In genomic region chr10:52133354-52134074, GRCm38 (mm10) we compare ENCODE assay signal across 30 mouse cellular contexts.
DNase-seq lines count a peak whose midpoint lies in the region; ATAC-seq lines count a peak whose summit lies in the region.
"Had no signal": no experiment of that assay in that cellular context is flagged by ENCODE, and none has a peak within 500 bp of the region (broad histone marks: within the 10 kb centered on the region; RNA-seq: fewer than 3 reads in every experiment).

No protein-coding gene starts in this region.

- no peaks in the 10 kb centered on the region for H3K9me3 ChIP-seq in heart, embryonic 11.5 days (replicated peaks; ENCODE audit: control insufficient read depth, low read length)
- H3K9me3 ChIP-seq in megakaryocyte, embryonic 14.5 days = no peaks in the 10 kb centered on the region
- H3K9me3 ChIP-seq in intestine, embryonic 14.5 days (ENCODE audit: control insufficient read depth, low read length) = no peaks in the 10 kb centered on the region
- no peaks in the 10 kb centered on the region for H3K9me3 ChIP-seq in midbrain, embryonic 14.5 days (ENCODE audit: control insufficient read depth, low read length)
- H3K9me3 ChIP-seq: embryonic facial prominence, embryonic 12.5 days; limb, embryonic 12.5 days; liver, embryonic 15.5 days; lung, embryonic 15.5 days; midbrain, embryonic 15.5 days; neural tube, embryonic 15.5 days had no signal

- no peak overlapping the region for H3K4me3 ChIP-seq in heart, embryonic 11.5 days (ENCODE audit: low read depth, low read length)
- H3K4me3 ChIP-seq in megakaryocyte, embryonic 14.5 days (replicated peaks) = peak overlapping the region; percentile 44
- no peak overlapping the region for H3K4me3 ChIP-seq in intestine, embryonic 14.5 days (ENCODE audit: low read depth, low read length)
- H3K4me3 ChIP-seq in midbrain, embryonic 14.5 days (replicated peaks; ENCODE audit: low read depth, low read length) = no peak overlapping the region
- H3K4me3 ChIP-seq: embryonic facial prominence, embryonic 12.5 days; left cerebral cortex, adult 2 months; limb, embryonic 12.5 days; liver, embryonic 15.5 days; lung, embryonic 15.5 days; midbrain, embryonic 15.5 days; neural tube, embryonic 15.5 days had no signal

- no peak for DNase-seq in heart, postnatal 4 days
- no peak for DNase-seq in intestine, embryonic 14.5 days (ENCODE audit: low spot score)
- peak; percentile 19 for DNase-seq in yolk sac, embryonic 10.5 days (ENCODE audit: low spot score)
- DNase-seq in adipocyte (ENCODE audit: low spot score) = no peak
- DNase-seq in midbrain, embryonic 14.5 days = no peak
- DNase-seq: adrenal gland, adult 2 months; cerebellum, adult 2 months; cerebellum, postnatal 36 days; embryo, embryonic 11 days; gastrocnemius, postnatal 25 days; heart, postnatal 14 days; kidney, adult 11 months; kidney, postnatal 14 days; lung, postnatal 36 days; retina, postnatal 1 day; right cerebral cortex, postnatal 14 days; thymus, adult 18-20 months; thymus, postnatal 36 days had no signal

- no peaks in the 10 kb centered on the region for H3K36me3 ChIP-seq in heart, embryonic 11.5 days (ENCODE audit: control insufficient read depth, insufficient read depth, low read length)
- H3K36me3 ChIP-seq in megakaryocyte, embryonic 14.5 days (replicated peaks; ENCODE audit: low read length) = no peaks in the 10 kb centered on the region
- no peaks in the 10 kb centered on the region for H3K36me3 ChIP-seq in intestine, embryonic 14.5 days (ENCODE audit: control insufficient read depth, insufficient read depth, low read length)
- no peaks in the 10 kb centered on the region for H3K36me3 ChIP-seq in midbrain, embryonic 14.5 days (ENCODE audit: control insufficient read depth, insufficient read depth, low read length)
- H3K36me3 ChIP-seq: embryonic facial prominence, embryonic 12.5 days; limb, embryonic 12.5 days; liver, embryonic 15.5 days; lung, embryonic 15.5 days; midbrain, embryonic 15.5 days; neural tube, embryonic 15.5 days had no signal

- no peak overlapping the region for H3K4me2 ChIP-seq in heart, embryonic 11.5 days
- H3K4me2 ChIP-seq in intestine, embryonic 14.5 days (ENCODE audit: low read length) = no peak overlapping the region
- no peak overlapping the region for H3K4me2 ChIP-seq in midbrain, embryonic 14.5 days (ENCODE audit: low read length)
- H3K4me2 ChIP-seq: embryonic facial prominence, embryonic 12.5 days; limb, embryonic 12.5 days; liver, embryonic 15.5 days; lung, embryonic 15.5 days; midbrain, embryonic 15.5 days; neural tube, embryonic 15.5 days had no signal

- H3K27me3 ChIP-seq in heart, embryonic 11.5 days (ENCODE audit: control insufficient read depth, insufficient read depth, low read length) = no peaks in the 10 kb centered on the region
- H3K27me3 ChIP-seq in megakaryocyte, embryonic 14.5 days (replicated peaks) = no peaks in the 10 kb centered on the region
- H3K27me3 ChIP-seq in intestine, embryonic 14.5 days (replicated peaks; ENCODE audit: control insufficient read depth, insufficient read depth, low read length) = no peaks in the 10 kb centered on the region
- no peaks in the 10 kb centered on the region for H3K27me3 ChIP-seq in midbrain, embryonic 14.5 days (ENCODE audit: control insufficient read depth, insufficient read depth, low read length)
- H3K27me3 ChIP-seq: embryonic facial prominence, embryonic 12.5 days; limb, embryonic 12.5 days; liver, embryonic 15.5 days; lung, embryonic 15.5 days; midbrain, embryonic 15.5 days; neural tube, embryonic 15.5 days had no signal

- H3K9ac ChIP-seq in heart, embryonic 11.5 days (ENCODE audit: low read depth, low read length) = no peak overlapping the region
- H3K9ac ChIP-seq in intestine, embryonic 14.5 days (ENCODE audit: low read length) = no peak overlapping the region
- H3K9ac ChIP-seq in midbrain, embryonic 14.5 days (replicated peaks; ENCODE audit: low read length) = no peak overlapping the region
- H3K9ac ChIP-seq: embryonic facial prominence, embryonic 12.5 days; limb, embryonic 12.5 days; liver, embryonic 15.5 days; lung, embryonic 15.5 days; midbrain, embryonic 15.5 days; neural tube, embryonic 15.5 days had no signal

- no peaks in the 10 kb centered on the region for H3K4me1 ChIP-seq in heart, embryonic 11.5 days (ENCODE audit: control insufficient read depth, insufficient read depth, low read length)
- peaks cover 7% of the 10 kb centered on the region for H3K4me1 ChIP-seq in megakaryocyte, embryonic 14.5 days
- H3K4me1 ChIP-seq in intestine, embryonic 14.5 days (replicated peaks; ENCODE audit: control insufficient read depth, insufficient read depth, low read length) = no peaks in the 10 kb centered on the region
- no peaks in the 10 kb centered on the region for H3K4me1 ChIP-seq in midbrain, embryonic 14.5 days (ENCODE audit: control insufficient read depth, insufficient read depth, low read length)
- H3K4me1 ChIP-seq: embryonic facial prominence, embryonic 12.5 days; limb, embryonic 12.5 days; liver, embryonic 15.5 days; lung, embryonic 15.5 days; midbrain, embryonic 15.5 days; neural tube, embryonic 15.5 days had no signal

- 17% methylated on average over 4 of the region's 4 CpGs for WGBS in heart, embryonic 11.5 days (ENCODE audit: insufficient replicate concordance)
- WGBS in intestine, embryonic 14.5 days = 20% methylated on average over 4 of the region's 4 CpGs
- WGBS in midbrain, embryonic 14.5 days = 86% methylated on average over 4 of the region's 4 CpGs

- peak; percentile 55; the same call in 1 of the 2 replicates for ATAC-seq in heart, embryonic 11.5 days (replicated peaks; ENCODE audit: insufficient number of reproducible peaks, low FRiP score, low TSS enrichment)
- ATAC-seq in megakaryocyte, adult 5-6 weeks (ENCODE audit: poor library complexity, severe bottlenecking) = no peak
- ATAC-seq in intestine, embryonic 14.5 days (replicated peaks; ENCODE audit: low FRiP score, low TSS enrichment, low read depth) = peak; percentile 36; the same call in 1 of the 2 replicates
- ATAC-seq in midbrain, embryonic 14.5 days (ENCODE audit: low FRiP score, low TSS enrichment) = no peak
- ATAC-seq: forebrain, embryonic 14.5 days; hindbrain, embryonic 16.5 days; midbrain, embryonic 15.5 days had no signal

- H3K27ac ChIP-seq in heart, embryonic 11.5 days (ENCODE audit: low read depth, low read length) = no peak overlapping the region
- no peak overlapping the region for H3K27ac ChIP-seq in intestine, embryonic 14.5 days (ENCODE audit: low read depth)
- H3K27ac ChIP-seq in midbrain, embryonic 14.5 days (replicated peaks; ENCODE audit: low read depth, low read length) = no peak overlapping the region
- H3K27ac ChIP-seq: embryonic facial prominence, embryonic 12.5 days; left cerebral cortex, adult 2 months; limb, embryonic 12.5 days; liver, embryonic 15.5 days; lung, embryonic 15.5 days; midbrain, embryonic 15.5 days; neural tube, embryonic 15.5 days had no signal

Comparison
In these comparisons a context has a peak if more than half of its experiments do, and no peak if none do; other contexts are left out.
1. ATAC-seq: peak in heart, embryonic 11.5 days (single experiment) and intestine, embryonic 14.5 days (single experiment); none in megakaryocyte, adult 5-6 weeks (single experiment) and midbrain, embryonic 14.5 days (single experiment).